Mouse (Mus musculus): ENCODE data around the gene Ofd1. TPM values are rescaled to one million over a fixed set of nuclear protein-coding genes. Genes with fewer than 3 reads are reported as not detected.

Ofd1 gene
- polyA plus RNA-seq (2015; fragmentation: Nextera tagmentation; extraction: Ambion mirVana), result 6.3 and 8.4 TPM in 2 replicates

GRCm38 (mm10) chrX:166440616-166441063, at the start of gene Ofd1:
Gene Ofd1 (minus strand): TSS chrX:166440704.
- peak; percentile 90 for DNase-seq (ENCODE audit: low spot score)

- DNase-seq (ENCODE audit: low spot score), result peak; percentile 90
Observed at GRCm38 (mm10) chrX:166479365-166479983, 39.0 kb upstream of the Ofd1 start, which contains the start of gene Rab9. Gene Rab9 (minus strand): TSS chrX:166479867.

GRCm38 (mm10) chrX:166478631-166479364, 38.3 kb upstream of the Ofd1 start:
- DNase-seq (ENCODE audit: low spot score), result no peak

GRCm38 (mm10) chrX:166477393-166477792, 36.9 kb upstream of the Ofd1 start:
- no peak for DNase-seq (ENCODE audit: low spot score)

GRCm38 (mm10) chrX:166472612-166473011, 32.1 kb upstream of the Ofd1 start:
- DNase-seq (ENCODE audit: low spot score), result no peak

GRCm38 (mm10) chrX:166468321-166468720, 27.8 kb upstream of the Ofd1 start:
- DNase-seq (ENCODE audit: low spot score), result no peak

- no peak for DNase-seq (ENCODE audit: low spot score)
Observed at GRCm38 (mm10) chrX:166455525-166455924, 15.0 kb upstream of the Ofd1 start.

- DNase-seq (ENCODE audit: low spot score), result no peak
Observed at GRCm38 (mm10) chrX:166454331-166454730, 13.8 kb upstream of the Ofd1 start.

GRCm38 (mm10) chrX:166453532-166453931, 13.0 kb upstream of the Ofd1 start:
- DNase-seq (ENCODE audit: low spot score), result no peak

- no peak for DNase-seq (ENCODE audit: low spot score)
Observed at GRCm38 (mm10) chrX:166444552-166444951, 4.0 kb upstream of the Ofd1 start.

- peak; percentile 5 for DNase-seq (ENCODE audit: low spot score)
Observed at GRCm38 (mm10) chrX:166440036-166440615, 378 bp downstream of the Ofd1 start, which contains the start of gene Trappc2. Gene Trappc2 (plus strand): TSS chrX:166440574.

GRCm38 (mm10) chrX:166434812-166435211, 5.7 kb downstream of the Ofd1 start:
- DNase-seq (ENCODE audit: low spot score), result no peak

GRCm38 (mm10) chrX:166416196-166416595, 24.3 kb downstream of the Ofd1 start:
- peak; percentile 26 for DNase-seq (ENCODE audit: low spot score)

GRCm38 (mm10) chrX:166407865-166408264, 32.6 kb downstream of the Ofd1 start:
- DNase-seq (ENCODE audit: low spot score), result no peak

GRCm38 (mm10) chrX:166393753-166394152, 46.8 kb downstream of the Ofd1 start:
- no peak for DNase-seq (ENCODE audit: low spot score)

GRCm38 (mm10) chrX:166386656-166387055, 53.8 kb downstream of the Ofd1 start:
- no peak for DNase-seq (ENCODE audit: low spot score)

- no peak for DNase-seq (ENCODE audit: low spot score)
Observed at GRCm38 (mm10) chrX:166384935-166385334, 55.6 kb downstream of the Ofd1 start.

- no peak for DNase-seq (ENCODE audit: low spot score)
Observed at GRCm38 (mm10) chrX:166383606-166384005, 56.9 kb downstream of the Ofd1 start.

GRCm38 (mm10) chrX:166378652-166379051, 61.9 kb downstream of the Ofd1 start:
- DNase-seq (ENCODE audit: low spot score), result no peak

GRCm38 (mm10) chrX:166376681-166377328, 63.7 kb downstream of the Ofd1 start:
- DNase-seq (ENCODE audit: low spot score), result no peak

- DNase-seq (ENCODE audit: low spot score), result no peak
Observed at GRCm38 (mm10) chrX:166365458-166366213, 74.9 kb downstream of the Ofd1 start.

Measured in thymus, postnatal 0 days (tissue).